Mouse (Mus musculus): ENCODE results near the gene Tmem138.
"Not testable (repeated sequence)": the region's sequence is repeated elsewhere in the genome, so short reads cannot be mapped to it uniquely, and the experiment has no call there.

Tmem138 gene

DNA sequence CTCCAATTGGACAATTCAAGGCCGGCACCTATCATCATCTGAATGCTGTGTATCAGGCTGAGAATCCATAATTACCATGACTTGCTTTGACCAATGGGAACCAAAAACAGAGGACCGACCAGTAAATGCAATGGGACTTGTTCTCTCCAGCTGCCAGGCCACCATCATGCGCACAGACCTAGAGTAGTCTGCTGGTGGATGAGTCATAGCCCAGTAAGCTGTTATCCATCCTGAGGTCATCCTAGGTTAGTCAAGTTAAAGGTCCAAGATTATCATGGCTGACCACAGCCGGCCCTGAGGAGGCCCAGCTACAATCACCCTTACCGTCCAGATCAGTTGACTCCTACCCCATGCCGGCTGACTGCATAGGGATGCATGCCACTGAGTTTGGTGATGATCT is 7.5 kb downstream of the Tmem138 start:
- DNase-seq (ENCODE audit: low spot score): no peak

- no peak for DNase-seq (ENCODE audit: low spot score)
Observed at GRCm38 (mm10) chr19:10565217-10565616, 11.9 kb downstream of the Tmem138 start.

- DNase-seq (ENCODE audit: low spot score): no peak
Observed at GRCm38 (mm10) chr19:10564278-10564677, 12.9 kb downstream of the Tmem138 start.

DNA sequence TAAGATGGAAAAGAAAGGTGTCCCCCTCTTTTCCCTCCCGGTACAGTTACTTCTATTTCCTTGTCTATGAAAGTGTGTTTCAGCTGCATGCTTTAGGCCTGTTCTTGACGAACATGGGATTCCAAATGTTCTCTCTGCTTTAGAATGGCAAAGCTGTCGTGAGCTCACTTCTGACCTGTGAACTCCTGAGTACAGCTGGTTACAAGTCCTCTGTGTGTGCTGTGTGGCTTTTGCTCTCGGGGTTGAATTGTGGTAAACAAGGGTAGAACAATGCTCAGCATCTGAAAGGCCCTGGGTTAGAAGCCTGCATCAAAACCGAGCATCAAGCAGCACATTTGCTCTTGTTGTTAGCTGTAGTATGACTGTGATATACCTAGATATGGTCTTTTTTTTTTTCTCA is 14.8 kb downstream of the Tmem138 start:
- no peak for DNase-seq (ENCODE audit: low spot score)

- DNase-seq (ENCODE audit: low spot score): no peak
Observed at GRCm38 (mm10) chr19:10561558-10562314, 15.4 kb downstream of the Tmem138 start.

GRCm38 (mm10) chr19:10560108-10560507 is 17.1 kb downstream of the Tmem138 start:
- DNase-seq (ENCODE audit: low spot score): no peak

GRCm38 (mm10) chr19:10557837-10558375 is 19.3 kb downstream of the Tmem138 start:
- not testable (repeated sequence) for DNase-seq (ENCODE audit: low spot score)

DNA sequence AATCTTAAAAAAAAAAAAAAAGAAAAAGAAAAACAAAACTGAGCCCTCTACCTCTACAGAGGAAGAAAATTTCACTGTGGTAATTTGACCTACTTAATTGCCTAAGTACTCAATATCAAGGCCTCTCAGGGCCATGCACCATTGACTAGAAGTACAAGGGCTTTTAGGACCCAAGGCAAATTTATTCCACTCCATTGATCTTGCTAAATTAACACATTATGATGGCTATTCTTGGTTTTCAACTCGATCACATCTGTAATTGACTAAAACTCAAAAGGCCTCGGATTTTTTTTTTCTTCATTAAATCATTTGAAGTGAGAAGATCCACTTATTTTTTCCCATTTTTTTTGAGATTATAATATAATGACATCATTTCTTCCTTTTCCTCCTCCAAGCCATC is 19.7 kb downstream of the Tmem138 start:
- DNase-seq (ENCODE audit: low spot score): no peak

DNA sequence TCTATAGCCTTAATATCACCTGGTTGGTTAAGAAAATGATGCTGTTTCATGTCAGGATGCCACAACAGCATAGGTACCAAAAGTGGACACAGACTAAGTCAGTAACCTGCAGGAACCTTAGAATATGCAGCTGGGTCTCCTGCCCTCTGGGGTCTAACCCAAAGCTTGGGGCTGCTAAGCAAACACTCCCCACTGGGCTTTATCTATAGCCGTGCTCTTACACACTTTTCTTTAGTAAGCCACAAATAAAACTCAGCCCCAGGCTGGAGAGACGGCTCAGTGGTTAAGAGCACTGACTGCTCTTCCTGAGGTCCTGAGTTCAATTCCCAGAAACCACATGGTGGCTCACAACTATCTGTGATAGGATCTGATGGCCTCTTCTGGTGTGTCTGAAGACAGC is 20.2 kb downstream of the Tmem138 start:
- no peak for DNase-seq (ENCODE audit: low spot score)

GRCm38 (mm10) chr19:10555624-10556510 is 21.3 kb downstream of the Tmem138 start, which contains the start of gene Tmem216:
TSS of gene Tmem216 (minus strand) at chr19:10556238.
- DNase-seq (ENCODE audit: low spot score): peak; percentile 73

GRCm38 (mm10) chr19:10539454-10539853 is 37.7 kb downstream of the Tmem138 start:
- peak; percentile 3 for DNase-seq (ENCODE audit: low spot score)

DNA sequence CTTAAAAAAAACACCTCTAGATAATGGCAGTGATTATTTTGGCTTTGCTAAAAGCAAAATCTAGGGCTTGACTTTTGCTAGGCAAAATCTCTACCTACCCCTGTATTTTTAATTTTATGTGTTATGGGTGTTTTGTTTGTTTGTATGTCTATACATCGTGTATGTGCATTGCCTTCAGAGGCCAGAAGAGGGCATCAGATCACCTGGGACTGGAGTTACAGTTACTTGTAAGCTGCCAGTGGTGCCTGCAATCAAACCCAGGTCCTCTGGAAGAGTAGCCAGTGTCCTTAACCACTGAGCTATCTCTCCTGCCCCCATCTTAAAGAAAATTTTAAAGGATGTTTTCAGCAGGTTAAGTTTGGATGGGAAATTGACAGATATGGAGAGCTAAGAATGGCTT is 47.1 kb downstream of the Tmem138 start:
- DNase-seq (ENCODE audit: low spot score): no peak

DNA sequence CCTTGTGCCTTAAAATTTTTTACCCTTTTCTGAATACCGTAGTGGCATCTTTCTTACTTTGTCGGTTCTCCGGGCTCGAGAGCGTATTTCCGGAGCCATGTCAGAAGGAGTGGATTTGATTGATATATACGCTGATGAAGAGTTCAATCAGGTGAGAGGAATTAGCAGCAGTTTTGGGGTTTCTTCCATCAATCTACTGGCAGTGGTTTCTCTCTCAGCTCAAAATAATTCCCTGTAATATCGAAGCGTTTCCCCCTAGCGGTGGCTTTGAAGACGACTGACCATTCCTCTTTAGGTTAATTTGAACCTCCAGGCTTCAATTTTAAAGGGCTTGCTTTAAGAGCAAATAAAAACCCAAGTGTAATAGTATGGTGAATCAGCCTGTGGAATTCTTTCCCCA is 51.3 kb downstream of the Tmem138 start, which contains the start of gene Sdhaf2:
TSS of gene Sdhaf2 (minus strand) at position 233 of the 400 bp plus-strand sequence.
- DNase-seq (ENCODE audit: low spot score): no peak

GRCm38 (mm10) chr19:10525106-10525901 is 51.9 kb downstream of the Tmem138 start, which contains the start of gene Cpsf7:
TSS of gene Cpsf7 (plus strand) at chr19:10525266.
- DNase-seq (ENCODE audit: low spot score): peak; percentile 83

- DNase-seq (ENCODE audit: low spot score): no peak
Observed at GRCm38 (mm10) chr19:10524784-10525105, 52.4 kb downstream of the Tmem138 start.

GRCm38 (mm10) chr19:10523483-10524080 is 53.6 kb downstream of the Tmem138 start:
- no peak for DNase-seq (ENCODE audit: low spot score)

GRCm38 (mm10) chr19:10521926-10522325 is 55.2 kb downstream of the Tmem138 start:
- no peak for DNase-seq (ENCODE audit: low spot score)

Measured in spleen, adult 12 weeks (tissue).